Mouse (Mus musculus): ENCODE measurements around the gene Gmfg. TPM values are rescaled to one million over a fixed set of nuclear protein-coding genes. Genes with fewer than 3 reads are reported as not detected.

Gmfg gene
- polyA plus RNA-seq (2012; rRNA removed): 4.0 and 5.2 TPM in 2 replicates

GRCm38 (mm10) chr7:28436932-28437570 lies at the start of gene Gmfg:
Gene Gmfg (plus strand): TSS chr7:28437447.
- DNase-seq (ENCODE audit: extremely low spot score in 1 of 2, low spot score in 1 of 2): peak; percentile 69 to 87

- no peak for DNase-seq (ENCODE audit: extremely low spot score in 1 of 2, low spot score in 1 of 2)
These were observed 46.9 kb upstream of the Gmfg start for GRCm38 (mm10) chr7:28390331-28390730.

DNA sequence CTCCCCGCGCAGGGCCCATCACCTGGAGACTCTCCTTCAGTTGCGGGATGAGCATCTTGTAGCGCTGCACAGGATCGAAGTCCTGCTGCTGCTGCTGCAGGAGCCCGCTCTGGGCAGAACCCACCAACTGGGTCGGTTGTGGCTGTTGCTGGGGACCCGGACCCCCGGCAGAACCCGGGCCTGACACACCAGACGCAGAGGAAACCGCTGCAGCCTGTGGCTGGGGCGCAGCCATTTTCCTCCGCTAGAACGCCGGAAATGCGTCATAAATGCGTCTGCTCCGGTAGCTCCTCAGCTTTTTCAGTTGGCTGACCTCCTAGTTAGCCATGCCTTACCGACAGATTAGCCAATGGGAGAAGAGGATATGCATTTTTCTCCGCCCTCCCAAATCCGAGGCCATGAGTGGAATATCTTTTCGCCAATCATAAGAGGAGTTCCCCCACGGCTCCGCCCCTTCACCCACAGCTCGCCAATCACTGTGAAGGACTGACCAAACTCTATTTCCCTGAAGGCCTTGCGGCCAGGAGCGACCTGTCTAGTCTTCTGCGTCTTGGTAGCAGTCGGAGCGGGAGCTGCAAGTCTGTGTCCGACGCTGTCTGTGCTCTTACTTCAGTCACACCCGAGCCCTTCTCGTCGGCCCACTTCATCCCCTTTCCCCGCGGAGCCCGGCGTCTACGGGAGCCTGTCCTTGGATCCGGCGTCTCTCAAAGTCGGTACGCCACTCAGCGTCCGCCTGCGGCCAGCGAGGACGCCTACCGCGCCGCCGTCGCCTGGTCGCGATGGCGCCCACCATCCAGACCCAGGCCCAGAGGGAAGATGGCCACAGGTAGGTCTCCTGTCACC lies 44.6 kb upstream of the Gmfg start, which contains the start of the genes Med29 and Paf1:
Med29 (minus strand) TSS at position 280 of the 843 bp plus-strand sequence.
Paf1 (plus strand) TSS at position 523 of the 843 bp plus-strand sequence.
- peak; percentile 98 to 99 for DNase-seq (ENCODE audit: extremely low spot score in 1 of 2, low spot score in 1 of 2)

DNA sequence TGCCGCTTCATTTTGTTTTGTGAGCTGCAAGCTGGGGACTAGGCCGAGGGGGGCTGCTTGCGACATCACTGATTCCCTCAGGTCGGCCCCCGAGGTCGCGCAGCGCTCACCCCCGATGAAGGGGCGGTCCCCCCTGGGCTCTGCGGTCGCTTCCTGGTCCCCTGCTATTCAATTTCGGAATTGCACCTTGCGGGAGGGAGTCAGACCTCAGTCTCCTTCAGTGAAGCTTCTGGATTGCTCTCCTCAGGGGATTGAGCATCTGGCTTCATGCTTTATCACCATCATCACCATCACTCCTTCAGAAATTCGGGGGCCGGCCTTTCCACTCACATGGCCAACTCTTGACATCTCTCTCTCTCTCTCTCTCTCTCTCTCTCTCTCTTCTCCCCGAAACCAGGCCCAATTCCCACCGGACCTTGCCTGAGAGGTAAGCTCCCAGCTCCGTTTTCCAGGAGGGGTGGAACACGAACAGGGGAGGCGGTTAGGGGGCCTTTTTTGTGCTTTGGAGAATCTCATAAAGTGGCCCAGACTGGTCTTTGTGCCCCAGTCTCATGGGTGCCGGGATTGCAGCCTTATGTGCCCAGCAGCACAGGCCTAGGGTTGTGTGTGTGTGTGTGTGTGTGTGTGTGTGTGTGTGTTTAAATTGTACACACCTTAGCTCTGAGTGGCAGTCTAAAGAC lies 43.8 kb upstream of the Gmfg start:
- no peak for DNase-seq (ENCODE audit: extremely low spot score in 1 of 2, low spot score in 1 of 2)

GRCm38 (mm10) chr7:28395425-28395824 lies 41.8 kb upstream of the Gmfg start:
- DNase-seq (ENCODE audit: extremely low spot score in 1 of 2, low spot score in 1 of 2): no peak

DNA sequence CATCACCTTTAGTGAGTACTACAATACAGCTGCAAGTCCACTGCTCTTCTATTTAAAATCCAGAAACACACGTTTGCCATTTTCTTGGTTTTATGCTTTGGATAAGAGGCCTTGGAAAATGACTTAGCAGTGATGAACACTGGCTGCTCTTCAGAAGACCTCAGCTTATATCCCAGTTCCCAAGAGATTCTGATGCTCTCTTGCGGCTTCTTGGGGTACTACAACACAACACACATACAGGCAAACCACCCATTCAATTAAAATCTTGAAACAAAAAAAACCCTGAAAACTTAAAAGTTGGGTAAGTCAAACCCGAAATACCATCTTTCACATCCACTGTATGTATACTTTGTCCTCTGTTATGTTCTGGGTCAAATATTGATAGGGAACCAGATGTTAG lies 39.2 kb upstream of the Gmfg start:
- peak in 1 of 2 experiments; percentile 60 for DNase-seq (ENCODE audit: extremely low spot score in 1 of 2, low spot score in 1 of 2)

GRCm38 (mm10) chr7:28398696-28399340 lies 38.4 kb upstream of the Gmfg start:
- DNase-seq (ENCODE audit: extremely low spot score in 1 of 2, low spot score in 1 of 2): no peak

GRCm38 (mm10) chr7:28401030-28401429 lies 36.2 kb upstream of the Gmfg start:
- DNase-seq (ENCODE audit: extremely low spot score in 1 of 2, low spot score in 1 of 2): no peak

DNA sequence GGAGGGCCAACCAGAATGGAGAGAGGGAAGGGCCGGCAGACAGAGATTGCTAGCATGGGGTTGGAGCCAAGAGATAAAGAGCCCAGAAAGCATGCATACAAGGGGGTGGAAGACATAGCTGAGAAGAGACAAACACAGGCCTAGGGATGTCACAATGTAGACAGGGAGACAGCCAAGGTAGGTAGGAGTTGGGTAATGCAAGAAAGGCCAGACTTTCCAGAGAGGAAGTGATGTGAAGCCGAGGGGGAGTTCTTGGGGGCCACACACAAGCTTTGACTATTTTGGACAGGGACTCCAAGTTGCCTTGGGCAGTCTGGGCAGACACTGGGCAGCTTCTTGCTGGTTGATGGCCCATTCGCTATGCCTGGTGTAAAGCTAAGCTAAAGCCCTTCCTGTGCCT lies 35.3 kb upstream of the Gmfg start:
- no peak for DNase-seq (ENCODE audit: extremely low spot score in 1 of 2, low spot score in 1 of 2)

GRCm38 (mm10) chr7:28410841-28411475 lies 26.3 kb upstream of the Gmfg start:
- no peak for DNase-seq (ENCODE audit: extremely low spot score in 1 of 2, low spot score in 1 of 2)

DNA sequence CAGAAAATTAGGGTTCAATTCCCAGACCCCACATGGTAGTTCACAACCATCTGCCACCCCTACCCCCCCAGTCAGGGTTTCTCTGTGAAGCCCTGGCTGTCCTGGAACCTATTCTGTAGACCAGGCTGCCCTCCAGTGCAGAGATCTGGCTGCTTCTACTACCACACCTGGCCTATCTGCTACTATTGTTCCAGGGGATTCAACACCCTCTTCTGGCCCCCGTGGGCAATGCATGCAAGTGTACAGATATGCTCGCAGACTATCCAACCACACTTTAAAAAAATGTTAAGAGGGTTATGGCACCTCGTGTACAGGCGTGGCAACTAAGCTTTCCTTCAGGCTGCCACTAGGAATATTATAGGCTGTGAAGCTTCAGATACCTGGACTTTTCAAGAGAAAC lies 24.4 kb upstream of the Gmfg start:
- DNase-seq (ENCODE audit: extremely low spot score in 1 of 2, low spot score in 1 of 2): no peak

GRCm38 (mm10) chr7:28417368-28417767 lies 19.9 kb upstream of the Gmfg start:
- no peak for DNase-seq (ENCODE audit: extremely low spot score in 1 of 2, low spot score in 1 of 2)

DNA sequence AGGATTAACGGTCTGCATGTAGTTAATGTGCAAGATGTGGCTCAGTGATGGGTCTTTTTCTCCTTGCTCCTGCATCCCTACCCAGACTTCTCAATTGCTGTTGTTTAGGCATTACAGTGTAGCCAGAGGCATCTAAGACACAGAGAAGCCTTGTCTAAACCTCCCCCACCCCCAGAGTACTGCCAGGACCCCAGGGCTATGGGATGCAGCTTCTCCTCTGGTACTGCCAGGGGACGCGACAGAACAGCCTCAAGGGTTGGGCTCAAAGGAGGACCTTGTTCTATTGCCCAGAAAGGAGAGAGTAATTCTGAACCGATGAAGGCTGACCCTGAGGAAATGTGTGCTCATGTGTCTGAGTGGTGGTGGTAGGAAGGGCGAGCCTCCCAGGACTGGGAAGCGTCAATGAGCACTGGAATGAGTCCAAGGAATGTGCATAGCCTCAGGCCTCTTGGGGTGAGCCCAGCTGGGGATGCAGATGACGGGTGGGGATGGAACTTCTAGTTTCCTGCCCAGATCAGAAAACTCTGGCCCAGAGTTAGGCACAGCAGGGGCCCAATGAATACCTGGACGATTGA lies 19.1 kb upstream of the Gmfg start:
- DNase-seq (ENCODE audit: extremely low spot score in 1 of 2, low spot score in 1 of 2): peak in 1 of 2 experiments; percentile 22

DNA sequence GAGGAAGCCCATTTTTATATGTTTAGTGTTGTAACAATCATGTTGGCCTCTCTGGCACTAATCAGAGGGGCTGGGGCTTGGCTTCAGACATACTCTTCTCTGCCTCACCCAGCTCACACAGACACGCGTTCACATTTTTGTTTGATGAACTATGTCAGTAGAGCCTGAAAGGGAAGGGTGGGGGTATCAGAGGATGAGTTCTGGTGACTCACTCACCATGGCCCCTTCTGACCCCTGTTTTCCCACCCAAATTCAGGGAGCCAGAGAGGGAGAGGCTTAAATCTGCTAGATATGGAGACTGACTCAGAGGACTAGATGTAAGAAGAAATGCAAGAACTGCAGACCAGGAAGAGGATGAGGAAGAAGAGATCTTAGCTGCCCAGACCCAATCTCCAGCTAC lies 17.8 kb upstream of the Gmfg start:
- no peak for DNase-seq (ENCODE audit: extremely low spot score in 1 of 2, low spot score in 1 of 2)

- DNase-seq (ENCODE audit: extremely low spot score in 1 of 2, low spot score in 1 of 2): no peak
These were observed 14.2 kb upstream of the Gmfg start for GRCm38 (mm10) chr7:28423018-28423417.

DNA sequence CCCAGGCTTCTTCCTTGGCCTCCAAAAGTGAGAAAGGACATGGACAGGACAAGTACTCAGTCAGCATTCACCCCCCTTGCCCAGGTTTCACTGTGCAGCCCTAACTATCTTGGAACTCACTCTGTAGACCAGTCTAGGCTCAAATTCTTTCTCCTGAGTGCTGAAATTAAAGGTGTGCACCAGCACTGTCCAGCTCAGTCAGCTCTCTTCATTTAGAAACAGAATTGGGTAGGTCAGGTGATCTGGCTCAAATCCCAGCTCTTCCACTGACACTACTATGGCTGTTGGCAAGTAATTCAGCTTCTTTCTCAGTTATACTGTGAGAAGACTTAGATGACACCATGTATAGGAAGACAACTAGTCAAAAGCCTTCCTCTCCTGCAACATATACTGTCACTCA lies 9.5 kb upstream of the Gmfg start:
- DNase-seq (ENCODE audit: extremely low spot score in 1 of 2, low spot score in 1 of 2): no peak

- DNase-seq (ENCODE audit: extremely low spot score in 1 of 2, low spot score in 1 of 2): no peak
These were observed 6.7 kb upstream of the Gmfg start for GRCm38 (mm10) chr7:28430512-28430911.

DNA sequence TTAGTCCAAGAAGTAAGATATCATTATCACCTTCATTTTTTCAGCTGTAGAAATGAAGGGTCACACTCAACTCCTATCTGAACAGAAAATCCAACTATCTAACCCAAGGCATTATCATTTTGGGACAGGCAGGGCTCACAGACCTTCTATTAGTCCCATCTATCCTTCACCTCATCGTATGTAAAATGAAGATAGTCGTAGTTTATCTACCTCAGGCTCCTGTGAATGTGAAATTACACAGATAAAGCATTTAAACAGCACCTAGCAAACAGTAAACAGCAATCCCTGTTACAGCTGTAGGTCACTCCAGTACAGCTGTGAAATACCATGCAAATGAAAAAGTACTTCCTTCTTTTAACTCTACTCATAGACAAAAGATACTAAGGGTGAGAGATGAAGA lies 5.0 kb upstream of the Gmfg start:
- no peak for DNase-seq (ENCODE audit: extremely low spot score in 1 of 2, low spot score in 1 of 2)

DNA sequence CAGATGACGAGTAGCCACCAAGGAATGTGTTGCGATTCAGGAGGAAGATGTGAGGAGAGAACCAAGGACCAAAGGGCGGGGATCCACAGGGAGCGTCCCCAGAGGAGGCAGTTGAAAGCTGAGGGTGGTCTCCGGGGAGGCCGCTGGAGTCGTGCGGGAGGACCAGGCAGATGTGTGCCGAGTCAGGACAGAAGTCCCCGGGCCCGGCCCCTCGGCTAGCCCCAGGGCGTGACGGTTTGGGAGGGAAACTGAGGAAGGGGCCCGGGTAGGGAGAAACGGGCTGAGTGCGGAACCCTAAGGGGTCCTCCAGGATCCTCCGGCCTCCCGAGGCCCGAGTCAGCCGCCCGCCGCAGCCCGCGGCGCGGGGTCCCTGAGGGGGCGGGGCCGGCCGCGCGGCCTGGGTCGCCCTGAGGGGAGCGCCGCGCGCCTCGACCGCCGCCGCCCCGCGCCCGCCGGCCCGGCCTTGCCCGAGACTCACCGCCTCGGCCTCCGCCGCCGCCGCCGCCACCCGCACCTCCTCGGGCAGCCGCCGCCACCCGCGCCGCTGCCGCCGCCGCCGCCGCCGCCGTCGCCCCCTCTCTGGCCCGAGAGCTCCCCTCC lies 1.5 kb upstream of the Gmfg start:
- no peak for DNase-seq (ENCODE audit: extremely low spot score in 1 of 2, low spot score in 1 of 2)

Measured in frontal cortex, adult 2 months (tissue).